Mouse (Mus musculus) small intestine, adult 2 months (tissue): ENCODE measurements around the gene Ppm1b.

Experiments
- CTCF ChIP-seq: fragments of 200-500 bp; IDR thresholded peaks from 2 replicates; pipeline ENCODE4 v1.5.1; 2012; ENCODE audit warnings: low read depth, mild to moderate bottlenecking, control low read depth, inconsistent platforms, low read length, moderate library complexity, mixed read lengths; ENCODE audit not compliant: insufficient replicate concordance, insufficient read length; ENCODE audit errors: extremely low read depth
- POLR2A ChIP-seq: fragments of 200-500 bp; IDR thresholded peaks from 2 replicates; pipeline ENCODE4 v1.6.1; 2012; ENCODE audit warnings: low read depth, mild to moderate bottlenecking, control low read depth, inconsistent platforms, low read length, moderate library complexity

- no peak for TF ChIP-seq POLR2A
- TF ChIP-seq CTCF = no peak
These were observed 3.1 kb downstream of the Ppm1b start for GRCm38 (mm10) chr17:84959665-84960020.
